Mouse (Mus musculus): ENCODE data around the gene Frmd7.

Frmd7 gene

GRCm38 (mm10) chrX:50864734-50865133, 77.8 kb downstream of the Frmd7 start:
- DNase-seq (ENCODE audit: low spot score in 2 of 2), result no peak

DNA sequence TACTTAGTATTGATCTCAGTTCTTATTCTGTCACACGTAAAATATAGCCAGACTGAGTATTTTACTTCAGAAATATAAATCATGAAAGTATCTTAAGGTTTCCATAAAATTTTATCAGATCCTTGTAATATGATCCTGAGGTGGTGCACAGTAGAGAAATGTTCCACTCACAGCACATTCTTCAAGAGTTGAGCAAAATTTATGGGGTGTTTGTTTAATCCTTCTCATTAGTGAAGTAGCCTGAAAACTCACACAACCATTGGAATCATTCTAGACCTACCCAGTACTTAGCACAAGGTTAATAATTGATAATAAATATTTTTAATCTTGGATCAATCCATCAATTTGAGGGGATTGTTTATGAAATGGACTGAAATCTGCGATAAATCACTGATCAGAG, 78.7 kb downstream of the Frmd7 start:
- DNase-seq (ENCODE audit: low spot score in 2 of 2), result no peak

- DNase-seq (ENCODE audit: low spot score in 2 of 2), result no peak
These were observed 91.9 kb downstream of the Frmd7 start for GRCm38 (mm10) chrX:50850428-50851184.
